Mouse (Mus musculus) hindbrain, embryonic 15.5 days (tissue): ENCODE results near the gene Clip1. TPM values are rescaled to one million over a fixed set of nuclear protein-coding genes. Genes with fewer than 3 reads are reported as not detected.

ENCODE experiments used
- ATAC-seq: fragments of 200-750 bp; cut with Nextera tagmentation; 2 replicates; pipeline ENCODE4 v1.8.0; 2017; ENCODE audit warnings: low read depth, moderate number of reproducible peaks, moderate TSS enrichment; ENCODE audit not compliant: low FRiP score
- H3K27ac ChIP-seq: fragments of 300-500 bp; sonication (generic); replicated peaks from 2 replicates; pipeline ENCODE4 v1.5.1; 2015; ENCODE audit warnings: mild to moderate bottlenecking, inconsistent platforms
- H3K27me3 ChIP-seq: fragments of 300-500 bp; sonication (generic); 2 replicates; pipeline ENCODE4 v1.6.1; 2015; ENCODE audit warnings: control low read depth, inconsistent platforms
- H3K36me3 ChIP-seq: fragments of 300-500 bp; sonication (generic); 2 replicates; pipeline ENCODE4 v1.6.1; 2015; ENCODE audit warnings: control low read depth, inconsistent platforms
- H3K4me1 ChIP-seq: fragments of 300-500 bp; sonication (generic); replicated peaks from 2 replicates; pipeline ENCODE4 v1.6.1; 2015; ENCODE audit warnings: control low read depth, inconsistent platforms
- H3K4me2 ChIP-seq: fragments of 300-500 bp; sonication (generic); 2 replicates; pipeline ENCODE4 v1.6.1; 2015; ENCODE audit warnings: moderate library complexity, mild to moderate bottlenecking, inconsistent platforms
- H3K4me3 ChIP-seq: fragments of 300-500 bp; sonication (generic); 2 replicates; pipeline ENCODE4 v1.5.1; 2015; ENCODE audit warnings: mild to moderate bottlenecking, inconsistent platforms
- H3K9ac ChIP-seq: fragments of 300-500 bp; sonication (generic); 2 replicates; pipeline ENCODE4 v1.6.1; 2015; ENCODE audit warnings: inconsistent platforms
- H3K9me3 ChIP-seq: fragments of 300-500 bp; sonication (generic); 2 replicates; pipeline ENCODE4 v1.6.1; 2016; ENCODE audit warnings: control low read depth, inconsistent platforms
- WGBS: fragments of 180-500 bp; shearing (Covaris S2); methylation state at CpG from one replicate; pipeline ENCODE4 v1.1.7; 2015; 5-methylcytosine and 5-hydroxymethylcytosine counted together
- polyA plus RNA-seq: library from polyadenylated mRNA; unstranded; fragments of >200 nt; fragmentation: Nextera tagmentation; extraction: Ambion mirVana; gene quantifications from 2 replicates; pipeline ENCODE4 v1.2.1, GENCODE M21; 2015

Gene Clip1
- polyA plus RNA-seq, 1 experiment from 2014 or later = 81.0 TPM

GRCm38 (mm10) chr5:123631210-123631609 is 53.2 kb downstream of the Clip1 start:
- Histone ChIP-seq H3K36me3 (peaks cover 41% of the 10 kb centered on the region), H3K4me2 (no peak overlapping the region), H3K27me3 (no peaks in the 10 kb centered on the region), H3K27ac (no peak overlapping the region), H3K9ac (no peak overlapping the region), H3K4me1 (no peaks in the 10 kb centered on the region), H3K4me3 (no peak overlapping the region), H3K9me3 (no peaks in the 10 kb centered on the region)
- WGBS = 89% methylated on average over 10 of the region's 10 CpGs
- ATAC-seq = no peak

- no peak overlapping the region for H3K4me2 ChIP-seq
- no peaks in the 10 kb centered on the region for H3K27me3 ChIP-seq
- peaks cover 40% of the 10 kb centered on the region for H3K36me3 ChIP-seq
- WGBS = 26% methylated on average over 8 of the region's 8 CpGs
- H3K9ac ChIP-seq = no peak overlapping the region
- H3K4me1 ChIP-seq = no peaks in the 10 kb centered on the region
- no peak overlapping the region for H3K27ac ChIP-seq
- H3K9me3 ChIP-seq = no peaks in the 10 kb centered on the region
- ATAC-seq = no peak
- H3K4me3 ChIP-seq = no peak overlapping the region
Measured at GRCm38 (mm10) chr5:123626631-123627030, 57.8 kb downstream of the Clip1 start.

GRCm38 (mm10) chr5:123622421-123622820 is 62.0 kb downstream of the Clip1 start:
- H3K4me2 ChIP-seq = no peak overlapping the region
- no peaks in the 10 kb centered on the region for H3K9me3 ChIP-seq
- no peak overlapping the region for H3K4me3 ChIP-seq
- no peaks in the 10 kb centered on the region for H3K4me1 ChIP-seq
- 42% methylated on average over 13 of the region's 13 CpGs for WGBS
- no peak overlapping the region for H3K27ac ChIP-seq
- no peak for ATAC-seq
- H3K36me3 ChIP-seq = peaks cover 43% of the 10 kb centered on the region
- H3K9ac ChIP-seq = no peak overlapping the region
- no peaks in the 10 kb centered on the region for H3K27me3 ChIP-seq

- 81% methylated on average over 2 of the region's 2 CpGs for WGBS
- Histone ChIP-seq H3K27me3 (no peaks in the 10 kb centered on the region), H3K4me1 (no peaks in the 10 kb centered on the region), H3K9me3 (no peaks in the 10 kb centered on the region), H3K4me2 (no peak overlapping the region), H3K36me3 (peaks cover 67% of the 10 kb centered on the region), H3K4me3 (no peak overlapping the region), H3K9ac (no peak overlapping the region), H3K27ac (no peak overlapping the region)
- ATAC-seq = no peak
Measured at GRCm38 (mm10) chr5:123618558-123618957, 65.9 kb downstream of the Clip1 start.

DNA sequence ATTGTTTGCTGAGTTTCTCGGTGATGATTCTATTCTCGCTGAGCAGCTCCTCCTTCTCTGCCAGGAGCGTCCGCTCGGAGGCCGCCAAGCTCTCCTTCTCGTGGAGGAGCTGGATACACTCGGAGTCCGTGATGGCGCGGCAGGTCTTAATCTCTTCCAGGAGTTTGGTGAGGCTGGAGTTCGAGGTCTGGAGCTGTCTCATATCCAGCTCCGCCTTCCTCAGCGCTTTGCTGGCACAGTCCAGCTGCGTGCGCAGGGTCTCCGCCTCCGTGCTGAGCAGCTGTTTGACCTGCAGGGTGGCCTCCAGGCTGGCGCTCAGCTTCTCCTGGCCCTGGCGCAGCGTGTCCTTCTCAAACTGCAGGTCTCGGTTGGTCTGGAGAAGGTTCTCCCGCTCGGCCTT is 70.2 kb downstream of the Clip1 start:
- ATAC-seq = no peak
- H3K9me3 ChIP-seq = no peaks in the 10 kb centered on the region
- WGBS = 96% methylated on average over 24 of the region's 24 CpGs
- H3K4me3 ChIP-seq = no peak overlapping the region
- H3K27ac ChIP-seq = no peak overlapping the region
- peaks cover 70% of the 10 kb centered on the region for H3K36me3 ChIP-seq
- H3K27me3 ChIP-seq = no peaks in the 10 kb centered on the region
- no peak overlapping the region for H3K4me2 ChIP-seq
- no peak overlapping the region for H3K9ac ChIP-seq
- H3K4me1 ChIP-seq = no peaks in the 10 kb centered on the region

DNA sequence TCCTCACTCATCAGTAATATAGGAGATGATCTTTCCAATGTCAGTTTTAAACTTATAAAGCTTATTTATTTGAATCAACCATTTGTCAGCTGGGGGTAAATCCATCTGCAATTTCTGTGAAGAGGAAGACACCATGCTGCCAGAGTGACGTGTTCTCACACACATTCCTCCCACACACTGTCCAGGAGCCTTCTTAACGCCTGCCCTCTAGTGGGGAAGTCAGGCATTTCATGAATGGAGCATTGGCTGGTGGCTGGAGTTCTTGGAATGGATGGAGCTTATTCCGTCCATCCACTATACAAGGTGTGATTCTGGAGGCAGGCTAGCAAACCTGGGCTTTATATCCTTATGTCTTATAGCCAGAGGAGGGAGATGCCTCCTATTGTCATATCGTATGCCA is 74.6 kb downstream of the Clip1 start:
- Histone ChIP-seq H3K4me3 (no peak overlapping the region), H3K9me3 (no peaks in the 10 kb centered on the region), H3K36me3 (peaks cover 81% of the 10 kb centered on the region), H3K4me2 (no peak overlapping the region), H3K4me1 (0 out of 2 replicates have a peak, but pooled peaks cover 7% of the 10 kb centered on the region), H3K27me3 (no peaks in the 10 kb centered on the region), H3K9ac (no peak overlapping the region), H3K27ac (no peak overlapping the region)
- WGBS = 28% methylated on average over 4 of the region's 4 CpGs
- no peak for ATAC-seq

- WGBS = 96% methylated on average over 7 of the region's 7 CpGs
- ATAC-seq = no peak
- Histone ChIP-seq H3K4me1 (0 out of 2 replicates have a peak, but pooled peaks cover 7% of the 10 kb centered on the region), H3K4me3 (no peak overlapping the region), H3K4me2 (no peak overlapping the region), H3K9ac (no peak overlapping the region), H3K27ac (no peak overlapping the region), H3K36me3 (peaks cover 77% of the 10 kb centered on the region), H3K9me3 (no peaks in the 10 kb centered on the region), H3K27me3 (no peaks in the 10 kb centered on the region)
Measured at GRCm38 (mm10) chr5:123609416-123609815, 75.0 kb downstream of the Clip1 start.

DNA sequence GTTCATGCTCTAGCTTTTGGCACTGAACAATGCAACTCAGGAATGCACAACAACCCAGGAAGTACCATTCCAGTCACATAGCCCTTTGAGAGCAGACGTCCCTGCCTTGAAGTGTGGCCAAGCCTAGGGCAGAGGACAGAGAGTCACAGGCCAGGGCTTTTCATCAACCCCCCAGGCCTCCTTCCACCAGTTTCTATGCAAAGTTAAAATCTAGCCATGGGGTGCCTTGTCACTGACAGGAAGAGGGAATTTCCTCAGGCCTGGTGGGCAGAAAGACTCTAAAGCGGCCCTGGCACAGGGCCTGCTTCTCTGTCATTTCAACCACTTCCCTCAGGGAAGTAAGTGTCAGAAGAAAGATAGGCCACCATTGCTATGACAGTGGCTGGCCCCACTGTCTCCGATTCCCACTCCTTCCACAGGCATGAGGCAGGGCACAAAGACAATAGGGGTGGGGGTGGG is 77.2 kb downstream of the Clip1 start:
- no peak overlapping the region for H3K9ac ChIP-seq
- 0 out of 2 replicates have a peak, but pooled peaks cover 14% of the 10 kb centered on the region for H3K4me1 ChIP-seq
- H3K36me3 ChIP-seq = peaks cover 65% of the 10 kb centered on the region
- H3K27me3 ChIP-seq = no peaks in the 10 kb centered on the region
- no peak overlapping the region for H3K4me3 ChIP-seq
- 48% methylated on average over 3 of the region's 3 CpGs for WGBS
- H3K9me3 ChIP-seq = no peaks in the 10 kb centered on the region
- H3K4me2 ChIP-seq = no peak overlapping the region
- peak; percentile 59; the same call in 1 of the 2 replicates for ATAC-seq
- peak overlapping the region; percentile 48 for H3K27ac ChIP-seq

DNA sequence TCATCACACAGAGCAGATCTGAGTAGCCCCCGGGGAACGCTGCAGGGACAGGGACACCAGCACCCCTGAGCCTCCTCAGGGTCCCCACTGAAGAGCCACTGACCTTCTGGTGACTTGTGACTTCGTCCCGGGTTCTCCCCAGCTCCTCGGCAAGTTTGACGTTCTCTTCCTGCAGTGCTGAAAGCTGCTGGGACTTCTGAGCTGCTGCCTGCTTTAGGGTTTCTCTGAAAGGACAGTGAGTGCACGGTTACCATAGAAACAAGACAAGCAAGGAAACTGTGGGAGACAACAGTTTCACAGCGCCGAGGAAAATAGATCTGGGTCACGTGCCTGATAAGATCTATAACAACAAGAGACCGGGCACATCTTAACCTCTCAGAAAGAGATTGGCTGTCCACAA is 80.9 kb downstream of the Clip1 start:
- Histone ChIP-seq H3K27me3 (no peaks in the 10 kb centered on the region), H3K4me3 (no peak overlapping the region), H3K9me3 (no peaks in the 10 kb centered on the region), H3K27ac (peak overlapping the region; percentile 36; the same call in 1 of the 2 replicates), H3K36me3 (peaks cover 59% of the 10 kb centered on the region), H3K9ac (no peak overlapping the region), H3K4me1 (0 out of 2 replicates have a peak, but pooled peaks cover 14% of the 10 kb centered on the region), H3K4me2 (peak overlapping the region; percentile 30)
- peak; percentile 59; the same call in 1 of the 2 replicates for ATAC-seq
- WGBS = 31% methylated on average over 11 of the region's 11 CpGs

- Histone ChIP-seq H3K4me3 (no peak overlapping the region), H3K27me3 (no peaks in the 10 kb centered on the region), H3K9me3 (no peaks in the 10 kb centered on the region), H3K36me3 (peaks cover 48% of the 10 kb centered on the region), H3K9ac (no peak overlapping the region), H3K27ac (no peak overlapping the region), H3K4me2 (no peak overlapping the region), H3K4me1 (0 out of 2 replicates have a peak, but pooled peaks cover 7% of the 10 kb centered on the region)
- 81% methylated on average over 6 of the region's 6 CpGs for WGBS
- no peak for ATAC-seq
Measured at GRCm38 (mm10) chr5:123602174-123602573, 82.2 kb downstream of the Clip1 start.

DNA sequence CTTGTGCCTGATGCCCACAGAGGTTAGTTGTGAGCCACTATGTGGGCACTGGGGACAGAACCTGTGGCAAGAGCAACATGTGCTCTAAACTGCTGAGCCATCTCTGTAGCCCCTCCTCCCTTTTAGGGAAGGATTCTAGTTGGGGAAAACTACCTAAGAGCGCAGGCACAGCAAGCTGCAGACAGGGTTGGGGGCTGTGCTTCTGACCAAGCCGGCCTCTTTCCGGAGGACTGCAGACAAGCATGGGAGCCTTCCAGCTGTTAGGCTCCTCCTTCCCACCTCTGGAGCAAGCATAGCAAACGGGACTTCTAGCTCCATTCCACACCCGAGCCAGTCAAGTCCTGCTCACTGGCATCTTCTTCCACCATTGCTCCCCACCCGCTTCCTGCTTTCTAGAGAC is 85.1 kb downstream of the Clip1 start:
- Histone ChIP-seq H3K4me3 (no peak overlapping the region), H3K27ac (no peak overlapping the region), H3K9ac (no peak overlapping the region), H3K4me2 (no peak overlapping the region), H3K36me3 (peaks cover 39% of the 10 kb centered on the region), H3K9me3 (no peaks in the 10 kb centered on the region), H3K4me1 (0 out of 2 replicates have a peak, but pooled peaks cover 7% of the 10 kb centered on the region), H3K27me3 (no peaks in the 10 kb centered on the region)
- WGBS = 54% methylated on average over 6 of the region's 6 CpGs
- ATAC-seq = no peak

DNA sequence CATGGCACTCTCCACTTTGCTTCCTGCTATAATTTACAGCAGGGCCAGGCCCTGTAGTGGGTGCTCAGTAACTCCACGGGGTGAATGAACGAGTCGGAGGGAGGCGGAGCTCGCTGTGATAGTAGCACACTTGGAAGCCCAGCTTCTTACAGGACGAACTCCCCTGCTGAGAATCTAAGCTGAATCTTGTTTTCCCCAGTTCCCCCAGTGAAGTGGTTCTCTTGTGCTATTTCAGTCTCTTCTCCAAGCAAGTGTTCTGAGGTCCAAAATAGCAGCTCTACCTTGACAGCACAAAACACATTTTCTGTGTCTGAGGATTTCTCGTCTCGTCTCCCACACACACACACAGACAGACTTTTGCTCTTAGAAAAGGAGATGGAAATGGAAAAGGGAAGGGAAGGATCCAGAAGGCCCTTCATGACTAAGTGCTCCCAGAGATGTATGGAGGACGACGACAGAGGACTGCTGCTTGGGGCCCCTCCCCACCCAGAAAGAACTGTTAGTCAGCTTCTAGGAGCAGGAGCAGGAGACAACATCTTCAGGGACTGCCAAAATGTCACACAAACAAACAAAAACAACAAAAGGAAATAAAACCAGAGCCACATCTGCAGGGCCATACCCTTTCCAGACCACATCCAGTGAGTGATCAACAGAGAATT is 90.7 kb downstream of the Clip1 start:
- no peak overlapping the region for H3K4me3 ChIP-seq
- 80% methylated on average over 10 of the region's 10 CpGs for WGBS
- no peak for ATAC-seq
- H3K36me3 ChIP-seq = peaks cover 39% of the 10 kb centered on the region
- no peaks in the 10 kb centered on the region for H3K9me3 ChIP-seq
- H3K4me1 ChIP-seq = no peaks in the 10 kb centered on the region
- H3K27ac ChIP-seq = no peak overlapping the region
- H3K9ac ChIP-seq = no peak overlapping the region
- no peaks in the 10 kb centered on the region for H3K27me3 ChIP-seq
- H3K4me2 ChIP-seq = no peak overlapping the region

GRCm38 (mm10) chr5:123580043-123580442 is 104.4 kb downstream of the Clip1 start:
- WGBS = 84% methylated on average over 6 of the region's 6 CpGs
- Histone ChIP-seq H3K36me3 (peaks cover 75% of the 10 kb centered on the region), H3K9ac (no peak overlapping the region)

More at GRCm38 (mm10) chr5:123580043-123580442, 104.4 kb downstream of the Clip1 start:
- Histone ChIP-seq H3K27me3 (no peaks in the 10 kb centered on the region), H3K27ac (no peak overlapping the region), H3K9me3 (no peaks in the 10 kb centered on the region), H3K4me2 (no peak overlapping the region), H3K4me1 (no peaks in the 10 kb centered on the region), H3K4me3 (no peak overlapping the region)
- no peak for ATAC-seq
